ENCODE assay signal across 9 mouse cellular contexts in genomic region chr5:137304816-137305215, GRCm38 (mm10). TPM values are rescaled to one million over a fixed set of nuclear protein-coding genes. Genes with fewer than 3 reads are reported as not detected.
DNase-seq lines count a peak whose midpoint lies in the region; ATAC-seq lines count a peak whose summit lies in the region.
"Had no signal": no experiment of that assay in that cellular context is flagged by ENCODE, and none has a peak within 500 bp of the region (broad histone marks: within the 10 kb centered on the region; RNA-seq: fewer than 3 reads in every experiment).

No protein-coding gene starts in this region.

- 15% methylated on average over 4 of the region's 4 CpGs for WGBS in neural tube, embryonic 11.5 days
- WGBS in liver, embryonic 13.5 days (ENCODE audit: insufficient replicate concordance): 79% methylated on average over 4 of the region's 4 CpGs

- H3K27ac ChIP-seq in neural tube, embryonic 11.5 days (ENCODE audit: low read depth, low read length): no peak overlapping the region
- H3K27ac ChIP-seq in liver, embryonic 13.5 days: peak overlapping the region; percentile 94

- DNase-seq in neural tube, embryonic 11.5 days (ENCODE audit: low spot score): no peak
- DNase-seq in neural tube, embryonic 10.5 days (ENCODE audit: extremely low spot score, low spot score): no peak
- no peak for DNase-seq in liver, embryonic 13.5 days
- DNase-seq in urinary bladder, postnatal 36 days (ENCODE audit: low spot score in 2 of 2): no peak
- DNase-seq in retina, embryonic 14.5 days (ENCODE audit: low spot score): no peak
- no peak for DNase-seq in right cerebral cortex, postnatal 36 days (ENCODE audit: low spot score in 2 of 2)
- DNase-seq: kidney, adult 2 months had no signal

- peaks cover 5% of the 10 kb centered on the region for H3K9me3 ChIP-seq in erythroblast, embryonic 14.5 days (ENCODE audit: control insufficient read depth, low read length)
- no peaks in the 10 kb centered on the region for H3K9me3 ChIP-seq in neural tube, embryonic 11.5 days (ENCODE audit: control insufficient read depth, low read length)
- no peaks in the 10 kb centered on the region for H3K9me3 ChIP-seq in liver, embryonic 13.5 days (replicated peaks)

- ATAC-seq in erythroblast, adult 5-6 weeks (replicated peaks; ENCODE audit: low FRiP score, poor library complexity, severe bottlenecking): no peak
- ATAC-seq in neural tube, embryonic 11.5 days (ENCODE audit: insufficient read depth, low FRiP score, low TSS enrichment): no peak
- ATAC-seq in liver, embryonic 13.5 days (ENCODE audit: low read depth): no peak

- peak overlapping the region; percentile 61 for H3K4me2 ChIP-seq in neural tube, embryonic 11.5 days (ENCODE audit: low read depth)
- peak overlapping the region; percentile 88 for H3K4me2 ChIP-seq in liver, embryonic 13.5 days

- peak overlapping the region; percentile 94 for H3K4me3 ChIP-seq in erythroblast, embryonic 14.5 days (replicated peaks)
- 0 out of 2 replicates have a peak overlapping the region, but pooled peaks have one; percentile 2 for H3K4me3 ChIP-seq in neural tube, embryonic 11.5 days (ENCODE audit: low read depth, low read length)
- peak overlapping the region; percentile 98 for H3K4me3 ChIP-seq in liver, embryonic 13.5 days (replicated peaks)

- peaks cover 81% of the 10 kb centered on the region for H3K36me3 ChIP-seq in erythroblast, embryonic 14.5 days (ENCODE audit: control insufficient read depth)
- H3K36me3 ChIP-seq in neural tube, embryonic 11.5 days (ENCODE audit: control insufficient read depth, insufficient read depth, low read length): peaks cover 24% of the 10 kb centered on the region
- H3K36me3 ChIP-seq in liver, embryonic 13.5 days: peaks cover 80% of the 10 kb centered on the region

- H3K27me3 ChIP-seq in erythroblast, embryonic 14.5 days (ENCODE audit: control insufficient read depth): no peaks in the 10 kb centered on the region
- no peaks in the 10 kb centered on the region for H3K27me3 ChIP-seq in neural tube, embryonic 11.5 days (ENCODE audit: control insufficient read depth, insufficient read depth, low read length)
- no peaks in the 10 kb centered on the region for H3K27me3 ChIP-seq in liver, embryonic 13.5 days

- peaks cover 69% of the 10 kb centered on the region for H3K4me1 ChIP-seq in erythroblast, embryonic 14.5 days (ENCODE audit: control insufficient read depth)
- peaks cover 22% of the 10 kb centered on the region for H3K4me1 ChIP-seq in neural tube, embryonic 11.5 days (ENCODE audit: control insufficient read depth, insufficient read depth, low read length)
- peaks cover 53% of the 10 kb centered on the region for H3K4me1 ChIP-seq in liver, embryonic 13.5 days (replicated peaks)

- H3K9ac ChIP-seq in neural tube, embryonic 11.5 days (ENCODE audit: low read length): no peak overlapping the region
- H3K9ac ChIP-seq in liver, embryonic 13.5 days: peak overlapping the region; percentile 99

RNA-seq across cellular contexts. Expression of gene Srrt, which starts 2.7 kb away (rescaled TPM):
- polyA plus RNA-seq in erythroblast, embryonic 14.5 days (2012): 73.3 and 89.6 TPM in 2 replicates
- total RNA-seq in erythroblast, adult 5-6 weeks (2015; ENCODE audit: low replicate concordance): 85.7 and 166 TPM in 2 replicates
- total RNA-seq in erythroblast, adult 5-6 weeks (2017; ENCODE audit: low replicate concordance): 227 and 383 TPM in 2 replicates
- polyA plus RNA-seq in neural tube, embryonic 11.5 days (2014; fragmentation: Nextera tagmentation; extraction: Ambion mirVana): 151 and 166 TPM in 2 replicates
- 86.7 and 102 TPM in 2 replicates for polyA plus RNA-seq in liver, embryonic 13.5 days (2015; fragmentation: Nextera tagmentation; extraction: Ambion mirVana)

RNA-seq across cellular contexts. Expression of gene Trip6, which starts 9.4 kb away (rescaled TPM):
- 0.51 and 0.54 TPM in 2 replicates for polyA plus RNA-seq in erythroblast, embryonic 14.5 days (2012)
- 0.96 and 2.1 TPM in 2 replicates for total RNA-seq in erythroblast, adult 5-6 weeks (2015; ENCODE audit: low replicate concordance)
- 2.6 TPM in 1 of 2 replicates, not detected in the other for total RNA-seq in erythroblast, adult 5-6 weeks (2017; ENCODE audit: low replicate concordance)
- polyA plus RNA-seq in neural tube, embryonic 11.5 days (2014; fragmentation: Nextera tagmentation; extraction: Ambion mirVana): 38.1 and 40.3 TPM in 2 replicates
- 10.1 and 10.6 TPM in 2 replicates for polyA plus RNA-seq in liver, embryonic 13.5 days (2015; fragmentation: Nextera tagmentation; extraction: Ambion mirVana)

RNA-seq across cellular contexts. Expression of gene Ufsp1, which starts 10.4 kb away (rescaled TPM):
- polyA plus RNA-seq in erythroblast, embryonic 14.5 days (2012): 14.1 and 16.4 TPM in 2 replicates
- 19.0 and 21.7 TPM in 2 replicates for total RNA-seq in erythroblast, adult 5-6 weeks (2015; ENCODE audit: low replicate concordance)
- 16.6 and 27.9 TPM in 2 replicates for total RNA-seq in erythroblast, adult 5-6 weeks (2017; ENCODE audit: low replicate concordance)
- 9.3 and 10.9 TPM in 2 replicates for polyA plus RNA-seq in neural tube, embryonic 11.5 days (2014; fragmentation: Nextera tagmentation; extraction: Ambion mirVana)
- 8.4 TPM in 2 replicates for polyA plus RNA-seq in liver, embryonic 13.5 days (2015; fragmentation: Nextera tagmentation; extraction: Ambion mirVana)

RNA-seq across cellular contexts. Expression of gene Ache, which starts 17.5 kb away (rescaled TPM):
- 29.5 and 30.9 TPM in 2 replicates for polyA plus RNA-seq in erythroblast, embryonic 14.5 days (2012)
- total RNA-seq in erythroblast, adult 5-6 weeks (2015; ENCODE audit: low replicate concordance): 63.5 and 69.6 TPM in 2 replicates
- total RNA-seq in erythroblast, adult 5-6 weeks (2017; ENCODE audit: low replicate concordance): 55.2 and 63.8 TPM in 2 replicates
- 14.5 and 14.7 TPM in 2 replicates for polyA plus RNA-seq in neural tube, embryonic 11.5 days (2014; fragmentation: Nextera tagmentation; extraction: Ambion mirVana)
- polyA plus RNA-seq in liver, embryonic 13.5 days (2015; fragmentation: Nextera tagmentation; extraction: Ambion mirVana): 15.9 and 16.6 TPM in 2 replicates

RNA-seq across cellular contexts. Expression of gene Slc12a9, which starts 28.6 kb away (rescaled TPM):
- polyA plus RNA-seq in erythroblast, embryonic 14.5 days (2012): 0.05 and 0.06 TPM in 2 replicates
- total RNA-seq in erythroblast, adult 5-6 weeks (2015; ENCODE audit: low replicate concordance): 1.9 TPM in 2 replicates
- 0.43 and 0.98 TPM in 2 replicates for total RNA-seq in erythroblast, adult 5-6 weeks (2017; ENCODE audit: low replicate concordance)
- 7.9 and 9.0 TPM in 2 replicates for polyA plus RNA-seq in neural tube, embryonic 11.5 days (2014; fragmentation: Nextera tagmentation; extraction: Ambion mirVana)
- polyA plus RNA-seq in liver, embryonic 13.5 days (2015; fragmentation: Nextera tagmentation; extraction: Ambion mirVana): 2.8 and 3.2 TPM in 2 replicates

Comparison
In these comparisons a context has a peak if more than half of its experiments do, and no peak if none do; other contexts are left out.
1. H3K4me3 ChIP-seq: peak in every context shown above with its lines; median percentile 98 in liver, embryonic 13.5 days; 94 in erythroblast, embryonic 14.5 days; 2 in neural tube, embryonic 11.5 days.